Mouse (Mus musculus) mesoderm, embryonic 11.5 days (tissue): Measurements from ENCODE around the gene Ccdc59.

Experiments
- DNase-seq: peaks from one replicate; pipeline ENCODE4 v3.0.0-alpha.2; 2012; ENCODE audit warnings: low read depth, low spot score

Gene Ccdc59

GRCm38 (mm10) chr10:105840928-105841888 lies at the start of gene Ccdc59, which contains the start of gene Mettl25:
Gene Ccdc59, plus strand, starts transcription at chr10:105841067.
Gene Mettl25, minus strand, starts transcription at chr10:105841380.
- DNase-seq: peak; percentile 97

DNA sequence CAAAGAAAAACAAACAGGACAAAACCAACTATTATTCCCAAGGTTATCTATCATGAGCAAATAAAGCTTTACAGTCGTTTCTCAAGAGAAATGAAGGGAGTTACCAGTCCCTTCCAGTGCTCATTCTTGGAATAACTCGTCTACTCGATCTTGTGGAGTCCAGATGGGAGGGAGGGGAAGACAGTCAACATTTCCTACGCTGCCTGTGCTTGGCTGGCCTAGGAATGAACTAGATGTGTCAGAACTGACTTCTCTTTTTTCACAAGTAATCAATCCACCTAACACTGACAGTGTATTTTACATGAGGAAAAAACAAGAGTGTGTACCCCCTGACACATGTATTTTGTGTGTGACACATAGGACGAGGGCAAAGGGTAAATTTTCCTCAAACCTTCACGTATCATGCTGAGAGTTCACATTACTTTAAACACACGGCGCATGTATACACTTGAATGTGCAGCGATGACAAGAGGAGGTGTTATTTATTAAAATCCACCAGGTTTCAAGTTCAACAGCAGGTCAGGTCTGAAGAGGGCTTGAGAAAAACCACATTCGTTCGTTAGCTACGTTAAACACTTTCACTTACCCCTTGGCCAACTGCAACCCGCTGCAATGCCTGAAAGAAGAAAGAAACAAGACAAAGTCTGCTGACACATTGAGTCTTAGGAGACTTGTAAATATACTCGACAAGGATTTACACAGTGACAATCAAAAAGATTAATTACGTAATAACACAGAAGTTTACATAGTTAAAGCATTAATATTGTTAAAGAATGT lies 46.9 kb upstream of the Ccdc59 start:
- DNase-seq: peak; percentile 24

DNA sequence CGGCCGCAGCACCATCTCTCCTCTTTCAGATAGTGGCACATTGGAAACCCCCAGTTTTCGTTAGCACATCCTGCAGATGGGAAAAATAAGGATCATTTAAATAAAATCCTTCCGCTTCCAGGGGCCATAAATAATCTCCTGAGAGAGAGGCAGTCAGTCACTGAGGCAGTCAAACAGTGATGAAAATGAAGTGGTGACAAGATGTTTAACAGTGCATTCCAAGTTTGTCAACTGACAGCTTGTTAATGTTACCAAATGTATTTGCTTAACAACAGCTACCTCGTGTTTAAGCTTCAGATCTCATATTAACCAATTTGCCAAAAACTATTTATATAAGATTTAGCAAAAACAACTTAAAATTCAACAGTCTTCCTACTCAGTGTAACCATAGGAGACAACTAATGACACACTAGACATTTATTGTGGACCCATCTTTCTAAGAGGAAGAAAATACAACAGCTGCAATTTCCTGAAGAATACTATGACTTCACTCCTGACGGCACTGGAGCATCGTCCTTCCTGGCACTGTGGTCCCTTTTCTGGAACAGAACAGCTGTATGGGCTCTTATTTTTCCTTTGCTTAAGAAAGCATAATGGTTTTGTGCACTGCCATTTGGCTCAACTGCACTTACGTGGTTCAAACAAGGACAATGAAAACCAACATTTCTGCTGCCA lies 43.5 kb upstream of the Ccdc59 start:
- no peak for DNase-seq

- DNase-seq: no peak
These were observed 39.7 kb upstream of the Ccdc59 start for GRCm38 (mm10) chr10:105801147-105801546.

DNA sequence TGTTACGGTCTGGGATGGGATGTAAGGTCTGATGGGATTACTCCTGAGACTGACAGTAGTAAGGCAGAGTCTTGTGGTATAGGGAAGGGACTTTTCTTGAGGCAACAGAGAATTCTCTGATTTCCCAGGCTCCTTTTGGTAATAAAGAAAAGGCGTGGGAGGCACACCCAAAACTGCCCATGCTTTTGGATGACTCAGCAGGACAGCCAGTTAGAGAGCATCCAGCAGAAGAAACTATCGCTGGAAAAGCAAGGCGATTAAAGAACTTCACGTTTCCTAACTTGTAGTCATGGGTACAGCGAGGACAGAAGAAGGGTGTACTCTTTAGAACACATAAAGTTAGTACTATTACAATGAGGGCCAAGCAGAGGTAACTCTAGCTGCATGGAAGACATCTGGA lies 38.7 kb upstream of the Ccdc59 start:
- no peak for DNase-seq

DNA sequence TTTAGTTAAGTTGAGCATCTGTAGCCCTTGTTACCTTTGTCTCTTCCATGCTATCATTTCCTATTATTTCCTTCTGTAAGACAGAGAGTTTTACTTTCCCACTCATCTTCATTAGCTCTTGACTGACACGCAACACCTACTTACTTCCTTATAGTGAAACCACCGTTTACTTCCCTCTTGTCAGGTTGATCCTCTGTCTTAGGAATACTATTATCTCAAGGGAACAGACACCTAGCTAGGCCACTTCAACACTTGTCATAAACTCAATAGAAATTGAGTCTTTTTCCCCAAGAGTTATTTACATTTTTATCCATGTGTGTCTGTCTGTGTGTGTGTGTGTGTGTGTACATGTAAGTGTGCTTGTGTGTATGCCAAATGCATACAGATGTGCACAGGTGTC lies 37.4 kb upstream of the Ccdc59 start:
- DNase-seq: no peak

DNA sequence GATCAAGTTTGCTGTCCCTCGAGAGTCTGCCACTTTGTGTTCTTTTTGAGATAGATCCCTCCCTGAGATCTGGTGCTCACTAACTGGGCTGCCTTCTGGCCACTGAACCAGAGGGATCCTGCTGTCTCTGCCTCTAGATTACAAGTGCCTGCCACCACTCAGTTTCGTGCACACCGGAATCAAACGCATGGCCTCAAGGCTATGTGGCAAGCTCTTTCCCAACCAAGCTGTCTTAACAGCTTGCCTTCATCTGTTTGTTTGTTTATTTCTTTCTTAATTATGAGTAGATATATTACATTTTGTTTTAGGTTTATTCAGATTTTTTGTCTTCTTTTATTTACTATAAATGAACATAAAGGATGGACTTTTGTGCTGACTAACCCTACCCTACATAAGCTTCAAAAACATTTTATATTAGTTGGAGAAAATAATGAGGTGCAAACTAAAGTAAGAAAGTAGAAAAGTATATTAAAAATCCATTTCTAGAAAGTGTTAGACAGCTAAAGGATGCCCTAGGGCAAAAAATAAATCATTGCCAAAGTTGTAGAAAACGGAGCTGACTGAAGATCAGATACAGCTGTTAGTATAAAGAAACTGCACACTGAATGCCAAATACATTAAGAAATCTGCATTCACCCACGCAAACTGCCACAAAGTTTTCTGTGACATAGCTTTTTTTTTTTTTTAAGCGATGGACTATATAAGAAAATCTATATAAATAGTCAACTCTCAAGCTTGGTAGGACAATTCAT lies 34.4 kb upstream of the Ccdc59 start:
- no peak for DNase-seq

- DNase-seq: peak; percentile 61
These were observed 6.1 kb upstream of the Ccdc59 start for GRCm38 (mm10) chr10:105834627-105835228.

DNA sequence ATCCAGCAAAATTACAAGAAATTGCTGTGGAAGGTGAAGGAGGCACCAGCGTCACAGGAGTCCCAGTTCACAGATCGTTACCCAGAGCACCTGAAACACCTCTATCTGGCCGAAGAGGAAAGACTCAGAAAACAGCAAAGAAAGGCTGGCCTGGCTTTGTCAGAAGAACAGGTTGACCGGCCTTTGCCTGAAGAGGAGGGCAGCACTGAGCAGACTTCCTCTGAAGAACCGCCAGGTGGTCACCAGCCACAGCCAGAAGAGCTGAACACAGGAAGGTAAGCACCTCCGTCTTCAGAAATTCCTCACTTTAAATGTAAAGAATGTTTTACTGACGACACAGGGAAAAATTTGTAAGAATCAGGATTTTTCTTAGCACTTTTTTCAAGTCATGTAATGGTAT lies 1.7 kb downstream of the Ccdc59 start:
- no peak for DNase-seq

GRCm38 (mm10) chr10:105850286-105850685 lies 9.4 kb downstream of the Ccdc59 start:
- no peak for DNase-seq

- no peak for DNase-seq
These were observed 10.3 kb downstream of the Ccdc59 start for GRCm38 (mm10) chr10:105851136-105851535.

DNA sequence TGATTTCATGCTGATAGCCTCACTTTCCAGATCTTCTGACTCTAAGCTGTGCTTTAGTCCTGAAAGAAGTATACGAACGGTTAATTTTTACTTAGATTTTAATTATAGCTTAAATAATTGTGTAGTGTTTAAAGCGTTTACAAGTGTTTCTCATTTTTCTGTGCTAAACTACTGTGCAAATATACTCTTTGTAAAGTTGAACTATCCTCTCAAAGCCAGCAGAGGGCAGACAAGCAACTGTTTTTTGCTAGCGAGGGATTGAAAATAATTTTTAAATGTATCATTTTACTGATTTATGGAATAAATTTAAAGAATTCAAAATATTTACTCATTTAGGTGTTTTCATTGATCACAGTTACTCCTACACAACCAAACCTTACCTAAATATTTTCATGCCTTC lies 26.4 kb downstream of the Ccdc59 start:
- DNase-seq: peak; percentile 10
